Mouse (Mus musculus) R1 (cell line): ENCODE data around the gene Tenm3.
A peak's percentile ranks its signal among the peaks of the same experiment; 100 is the strongest.

Experiments used
- DNase-seq: peaks from one replicate; pipeline ENCODE4 v3.0.0-alpha.2; 2018; ENCODE audit warnings: low read depth, low spot score

Gene Tenm3

GRCm38 (mm10) chr8:48843931-48844285 is at the start of gene Tenm3:
Gene Tenm3 (minus strand): TSS chr8:48843951.
- DNase-seq = peak; percentile 41

GRCm38 (mm10) chr8:48890216-48890765 is 46.5 kb upstream of the Tenm3 start:
- DNase-seq = no peak

GRCm38 (mm10) chr8:48884270-48884669 is 40.5 kb upstream of the Tenm3 start:
- DNase-seq = no peak

GRCm38 (mm10) chr8:48880585-48880984 is 36.8 kb upstream of the Tenm3 start:
- DNase-seq = no peak

GRCm38 (mm10) chr8:48865972-48866371 is 22.2 kb upstream of the Tenm3 start:
- DNase-seq = no peak

- DNase-seq = no peak
Measured at GRCm38 (mm10) chr8:48865485-48865884, 21.7 kb upstream of the Tenm3 start.

GRCm38 (mm10) chr8:48850223-48851010 is 6.7 kb upstream of the Tenm3 start:
- no peak for DNase-seq

GRCm38 (mm10) chr8:48849091-48849616 is 5.4 kb upstream of the Tenm3 start:
- DNase-seq = no peak

- DNase-seq = peak; percentile 18
Measured at GRCm38 (mm10) chr8:48844961-48845360, 1.2 kb upstream of the Tenm3 start.

- peak; percentile 8 for DNase-seq
Measured at GRCm38 (mm10) chr8:48844370-48844905, 687 bp upstream of the Tenm3 start.

GRCm38 (mm10) chr8:48842991-48843930 is 490 bp downstream of the Tenm3 start:
- DNase-seq = peak; percentile 71

GRCm38 (mm10) chr8:48842516-48842990 is 1.2 kb downstream of the Tenm3 start:
- DNase-seq = peak; percentile 74

- no peak for DNase-seq
Measured at GRCm38 (mm10) chr8:48842035-48842434, 1.7 kb downstream of the Tenm3 start.

- no peak for DNase-seq
Measured at GRCm38 (mm10) chr8:48835745-48836144, 8.0 kb downstream of the Tenm3 start.

GRCm38 (mm10) chr8:48827454-48827853 is 16.3 kb downstream of the Tenm3 start:
- DNase-seq = peak; percentile 39

- no peak for DNase-seq
Measured at GRCm38 (mm10) chr8:48825666-48826065, 18.1 kb downstream of the Tenm3 start.

- no peak for DNase-seq
Measured at GRCm38 (mm10) chr8:48822291-48822690, 21.5 kb downstream of the Tenm3 start.

- no peak for DNase-seq
Measured at GRCm38 (mm10) chr8:48819962-48820361, 23.8 kb downstream of the Tenm3 start.

- DNase-seq = no peak
Measured at GRCm38 (mm10) chr8:48819348-48819747, 24.4 kb downstream of the Tenm3 start.

- peak; percentile 73 for DNase-seq
Measured at GRCm38 (mm10) chr8:48816941-48817340, 26.8 kb downstream of the Tenm3 start.

- peak; percentile 15 for DNase-seq
Measured at GRCm38 (mm10) chr8:48812196-48812741, 31.5 kb downstream of the Tenm3 start.
